Mouse (Mus musculus): Measurements from ENCODE around the gene Mark1.

DNA sequence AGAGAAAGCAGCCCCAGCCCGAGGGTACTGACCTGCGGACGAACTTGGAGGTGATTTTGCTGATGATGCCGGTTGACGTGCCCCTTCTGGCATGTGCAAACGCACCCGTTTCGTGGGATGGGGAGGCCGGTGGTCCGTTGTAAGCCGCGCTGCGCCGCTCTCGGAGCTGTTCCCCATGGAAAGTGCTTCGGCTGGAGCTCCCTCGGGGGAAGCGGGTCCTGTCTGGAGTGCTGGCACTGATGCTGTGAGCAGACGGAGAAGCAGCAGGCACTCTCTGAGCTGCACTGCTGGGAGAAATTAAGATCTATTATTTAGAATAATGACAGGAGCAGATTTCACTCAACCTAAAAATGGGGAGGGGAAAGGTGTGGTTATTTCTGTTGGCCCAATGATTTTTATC, 94.0 kb downstream of the Mark1 start:
- no peak for TF ChIP-seq POLR2AphosphoS2 (IDR thresholded peaks at IDR 0.05; ENCODE audit: insufficient read length, low read depth)
- no peak for TF ChIP-seq POLR2A (IDR thresholded peaks at IDR 0.05; ENCODE audit: insufficient read length, low read depth)
- TF ChIP-seq E2F4 (IDR thresholded peaks at IDR 0.05; ENCODE audit: insufficient read depth): no peak

Data from myocyte (in vitro differentiated cells).